Mouse (Mus musculus) cerebellum, postnatal 36 days (tissue): ENCODE data around the gene Sema3a.
A peak's percentile ranks its signal among the peaks of the same experiment; 100 is the strongest.

ENCODE experiments used
- DNase-seq, 2 experiments: peaks; one replicate each; pipeline ENCODE4 v3.0.0; 2021 to 2022; ENCODE audit warnings: mixed read lengths in 2 of 2

The Sema3a gene

GRCm38 (mm10) chr5:13327281-13327680 is 202.1 kb downstream of the Sema3a start:
- no peak for DNase-seq

- DNase-seq, result no peak
These were observed 206.2 kb downstream of the Sema3a start for GRCm38 (mm10) chr5:13331412-13331811.

DNA sequence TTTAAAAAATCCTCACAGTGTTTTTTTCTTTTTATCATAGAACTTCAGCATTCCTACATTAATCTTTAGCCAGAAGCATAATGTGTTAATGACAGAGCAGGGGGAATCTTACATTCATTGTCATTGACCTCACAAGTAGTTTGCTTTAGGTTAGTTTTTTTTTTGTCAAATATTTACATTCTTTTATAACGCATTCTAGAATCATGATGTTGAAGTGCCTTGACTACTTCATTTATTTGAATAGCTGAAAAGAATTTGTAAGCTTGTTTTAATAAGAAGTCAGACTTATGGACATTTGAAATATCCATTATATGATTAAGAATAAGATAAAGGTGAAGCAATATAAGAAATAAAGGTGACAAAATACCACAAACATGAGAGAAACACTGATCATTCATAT is 212.5 kb downstream of the Sema3a start:
- DNase-seq, result no peak

GRCm38 (mm10) chr5:13347068-13347467 is 221.9 kb downstream of the Sema3a start:
- DNase-seq, result no peak

DNA sequence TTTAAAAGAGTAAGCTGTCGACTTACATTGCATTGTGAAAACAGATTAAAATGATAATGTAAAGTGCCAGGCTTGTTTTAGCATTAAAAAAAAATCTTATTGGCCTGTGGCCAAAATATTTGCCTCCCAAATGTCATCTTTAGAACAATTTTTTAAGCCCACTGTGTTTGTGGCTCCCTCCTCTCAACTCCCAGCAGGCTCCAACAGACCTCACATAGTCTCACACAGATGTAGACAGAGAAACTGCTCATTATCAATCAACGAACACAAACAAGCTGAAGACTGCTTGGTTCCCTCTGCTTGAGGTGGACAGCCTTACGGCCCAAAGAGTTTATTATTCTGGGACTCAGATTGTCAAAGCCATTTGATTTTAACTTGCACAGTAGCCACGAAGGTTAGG is 226.4 kb downstream of the Sema3a start:
- DNase-seq, result no peak

GRCm38 (mm10) chr5:13352995-13353394 is 227.8 kb downstream of the Sema3a start:
- no peak for DNase-seq

GRCm38 (mm10) chr5:13353539-13353938 is 228.3 kb downstream of the Sema3a start:
- DNase-seq, result no peak

- no peak for DNase-seq
These were observed 229.7 kb downstream of the Sema3a start for GRCm38 (mm10) chr5:13354913-13355312.

DNA sequence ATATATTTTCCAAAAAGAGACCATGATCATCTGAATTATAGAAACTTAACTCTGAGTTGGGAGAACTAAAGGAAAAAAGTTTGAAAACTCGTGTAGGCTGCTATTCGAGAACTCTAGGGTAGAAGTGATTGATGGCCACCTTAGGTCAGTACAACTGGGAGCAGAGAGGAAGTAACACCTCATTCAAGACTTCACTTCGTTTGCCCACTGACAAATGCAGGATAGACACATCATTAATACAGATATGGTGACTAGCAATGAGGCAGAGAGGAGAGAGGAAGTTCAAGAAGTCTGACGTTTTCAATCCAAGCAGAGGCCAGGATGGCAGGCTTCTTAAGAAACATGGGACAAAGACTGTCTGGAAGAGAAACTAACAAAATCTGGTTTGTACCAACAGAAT is 233.6 kb downstream of the Sema3a start:
- no peak for DNase-seq

GRCm38 (mm10) chr5:13360711-13361110 is 235.5 kb downstream of the Sema3a start:
- DNase-seq, result no peak

GRCm38 (mm10) chr5:13365108-13365507 is 239.9 kb downstream of the Sema3a start:
- DNase-seq, result no peak

- no peak for DNase-seq
These were observed 254.0 kb downstream of the Sema3a start for GRCm38 (mm10) chr5:13379223-13379622.

DNA sequence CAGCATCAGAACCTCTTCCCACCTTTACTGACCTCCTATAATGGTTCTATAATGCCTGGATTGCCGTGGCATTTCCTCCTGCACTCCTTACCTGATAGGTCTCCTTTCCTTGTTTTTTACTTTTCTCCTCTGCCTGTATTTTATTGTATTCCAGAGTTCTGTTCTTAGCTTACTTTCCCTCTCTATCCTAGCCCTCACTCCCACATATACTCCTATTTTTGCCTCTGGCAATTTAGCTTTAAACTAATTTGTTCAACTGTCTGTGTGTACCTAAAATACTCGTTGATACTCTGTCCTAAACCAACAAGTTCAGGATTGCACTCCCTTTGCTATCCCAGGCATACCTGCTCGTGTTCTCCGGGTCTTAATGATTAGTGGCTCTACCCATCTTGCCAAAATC is 258.8 kb downstream of the Sema3a start:
- no peak for DNase-seq

DNA sequence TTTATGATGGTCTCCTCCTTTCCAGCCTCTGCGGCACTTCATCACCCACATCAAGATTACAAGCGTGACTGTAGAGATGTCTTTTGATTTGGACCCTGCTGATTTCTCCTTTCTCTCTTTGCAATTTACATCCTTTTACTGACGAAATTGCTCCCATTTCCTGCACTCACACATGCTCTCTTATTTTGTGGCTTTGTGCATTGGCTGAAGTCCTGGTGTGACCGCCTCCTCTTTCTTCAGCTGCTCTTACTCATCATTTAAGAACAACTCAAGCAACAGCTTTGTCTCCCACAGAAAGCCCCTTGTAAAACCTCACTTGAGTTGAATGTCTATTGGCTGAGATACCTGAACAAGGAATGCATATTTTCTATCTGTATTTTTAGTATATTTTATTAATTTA is 259.5 kb downstream of the Sema3a start:
- no peak for DNase-seq

DNA sequence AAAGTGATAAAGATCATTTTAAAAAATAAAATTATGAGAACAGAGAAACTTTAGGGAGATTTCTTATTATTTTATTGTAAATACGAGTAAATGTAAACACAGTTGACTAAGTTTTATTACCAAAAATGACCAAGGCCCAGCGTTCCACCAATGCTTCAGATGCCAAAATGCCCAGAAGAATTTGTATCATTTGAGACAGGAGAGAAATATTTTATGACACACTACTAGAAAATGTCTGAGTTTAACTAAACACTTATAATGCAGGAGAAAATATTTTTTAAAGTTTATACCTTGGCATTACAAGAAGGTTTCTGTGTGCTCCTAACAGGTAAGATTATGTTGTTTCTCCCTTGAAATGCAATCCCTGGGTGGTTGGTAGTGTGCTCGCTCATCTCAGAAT is 261.4 kb downstream of the Sema3a start:
- no peak for DNase-seq

GRCm38 (mm10) chr5:13387679-13388078 is 262.5 kb downstream of the Sema3a start:
- no peak for DNase-seq

DNA sequence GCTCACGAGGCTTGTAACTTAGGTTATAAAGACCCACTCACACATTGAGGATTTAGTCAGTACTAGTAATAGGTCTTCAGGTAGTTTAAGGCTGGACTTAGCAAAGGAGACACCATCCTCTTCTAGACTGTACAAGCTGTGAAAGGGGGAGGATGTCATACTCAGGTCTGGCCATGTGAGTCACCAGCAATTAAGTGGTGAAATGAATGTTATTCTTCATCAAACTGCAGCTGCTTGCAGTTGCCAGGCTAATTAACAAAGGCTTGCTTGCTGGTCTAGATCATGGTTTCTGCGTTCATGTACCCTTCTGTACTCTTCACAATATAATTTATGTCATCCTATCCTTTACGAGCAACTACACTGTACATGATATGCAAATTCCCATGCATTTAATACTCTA is 264.8 kb downstream of the Sema3a start:
- DNase-seq, result no peak

- DNase-seq, result no peak
These were observed 280.2 kb downstream of the Sema3a start for GRCm38 (mm10) chr5:13405432-13405831.

DNA sequence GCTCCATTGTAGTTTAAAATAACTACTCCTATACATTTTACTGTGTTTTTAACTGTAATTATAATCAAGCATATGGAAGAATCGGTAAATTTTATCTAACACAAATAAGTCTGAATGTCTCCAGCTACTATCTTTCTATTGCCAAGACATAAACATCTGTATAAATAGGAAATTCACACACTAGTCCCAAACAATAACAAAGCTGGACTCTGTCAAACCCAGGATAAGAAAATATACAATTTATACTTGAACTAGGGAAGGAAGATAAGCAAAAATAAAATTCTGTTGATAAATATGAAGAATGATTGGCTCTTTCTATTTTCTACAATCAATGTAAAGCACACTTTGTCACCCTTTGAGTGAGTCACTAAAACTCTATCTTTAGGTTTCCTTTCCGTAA is 280.9 kb downstream of the Sema3a start:
- no peak for DNase-seq

DNA sequence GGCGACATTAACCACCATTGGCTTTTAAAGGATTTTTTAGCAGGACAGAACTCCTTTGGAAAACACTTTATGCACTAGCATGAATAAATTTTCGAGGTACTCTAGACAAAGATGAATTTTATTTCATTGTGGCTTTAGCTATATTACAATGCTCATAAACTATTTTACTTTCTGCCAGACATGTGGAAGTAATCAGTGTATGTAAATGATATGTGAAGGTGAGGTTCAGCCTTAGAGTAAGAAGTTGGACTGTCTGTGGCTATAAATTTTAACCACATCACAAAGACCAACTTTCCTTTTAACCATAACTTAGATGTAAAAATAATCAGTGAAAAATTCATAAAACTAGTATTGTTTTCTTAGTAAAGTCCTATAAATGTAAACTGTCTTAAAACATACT is 286.7 kb downstream of the Sema3a start:
- no peak for DNase-seq

DNA sequence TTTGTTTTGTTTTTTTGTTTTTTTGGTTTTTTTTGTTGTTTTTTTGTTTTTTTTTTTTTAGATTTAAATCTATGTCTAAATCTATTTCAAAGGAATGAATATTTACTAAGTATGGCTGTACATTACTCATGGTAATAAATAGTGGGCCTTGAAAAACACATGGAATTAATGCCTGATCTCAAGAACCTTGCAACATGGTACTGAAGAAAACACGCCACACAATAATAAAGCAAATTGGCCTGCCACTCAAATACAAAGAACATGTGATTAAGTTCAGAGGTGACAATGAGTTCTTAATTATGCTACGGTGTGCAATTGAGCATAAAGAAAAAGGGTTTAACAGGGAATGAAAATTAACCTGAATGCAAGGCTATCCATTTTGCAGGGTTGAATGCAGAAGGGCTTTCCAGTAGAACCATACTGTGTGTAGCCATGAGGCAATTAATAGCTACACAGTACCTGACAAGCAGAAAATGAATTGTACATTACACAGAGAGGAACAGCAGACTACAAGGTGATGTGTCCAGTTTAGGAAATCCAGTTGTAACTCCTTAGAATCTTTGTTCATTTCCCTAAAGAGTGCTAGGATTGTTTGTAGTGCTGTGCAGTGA is 288.8 kb downstream of the Sema3a start:
- no peak for DNase-seq

GRCm38 (mm10) chr5:13416960-13417710 is 291.9 kb downstream of the Sema3a start:
- no peak for DNase-seq

DNA sequence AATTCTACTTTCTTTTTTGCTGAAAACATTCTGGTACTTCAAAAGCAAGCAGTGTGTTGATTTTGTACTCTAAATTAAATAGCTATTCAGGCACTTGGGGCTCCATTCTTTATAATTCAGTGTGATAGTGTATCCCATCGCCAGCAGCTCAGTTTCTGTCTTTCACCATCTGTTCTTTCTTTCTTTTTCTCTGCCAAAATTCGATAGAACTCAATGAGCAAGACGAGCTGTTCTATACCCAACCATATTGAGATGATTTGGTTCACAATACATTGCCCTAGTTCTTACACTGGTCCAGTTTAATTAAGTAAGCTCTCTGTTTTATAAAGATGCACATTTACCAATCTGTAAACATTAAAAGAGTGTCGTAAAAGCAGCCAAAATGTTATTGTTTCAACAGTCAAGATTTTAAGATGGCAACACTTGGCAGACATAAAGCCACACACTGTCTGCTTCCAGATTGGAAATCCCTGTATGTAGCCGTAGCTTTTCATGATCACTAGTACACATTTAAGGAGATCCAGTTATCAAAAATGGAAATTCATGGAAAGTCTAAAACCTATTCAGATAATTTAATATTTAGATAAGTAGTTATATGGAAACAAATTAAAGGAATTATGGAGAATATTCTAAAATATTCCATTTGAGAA is 296.2 kb downstream of the Sema3a start:
- no peak for DNase-seq

DNA sequence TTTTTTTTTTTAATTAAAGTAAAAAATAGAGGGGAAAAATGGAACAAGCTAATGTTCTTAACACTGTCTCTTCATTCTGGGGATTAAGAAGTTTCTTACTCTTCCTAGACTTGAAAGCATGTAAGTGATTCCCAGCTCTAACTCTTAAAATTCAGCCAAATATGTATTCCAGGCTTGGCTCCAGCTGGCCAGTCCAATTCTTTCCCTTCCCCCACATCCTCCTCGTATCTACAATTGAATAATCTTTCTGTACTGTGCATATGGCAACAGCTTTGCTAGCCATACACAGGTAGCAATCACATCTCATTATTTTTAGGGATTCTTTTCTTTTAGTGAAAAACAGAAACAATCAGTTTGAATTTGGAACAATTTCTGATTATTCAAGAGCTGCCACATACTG is 303.5 kb downstream of the Sema3a start:
- peak in 1 of 2 experiments; percentile 7 for DNase-seq
